Mouse (Mus musculus) heart, postnatal 0 days (tissue): ENCODE results near the gene Reln.

Experiments used
- CTCF ChIP-seq: IDR thresholded peaks from 2 replicates; pipeline ENCODE4 v1.5.1; 2016; ENCODE audit warnings: antibody characterized with exemption, control low read depth, low read depth
- EP300 ChIP-seq: IDR thresholded peaks from 2 replicates; pipeline ENCODE4 v1.6.1; 2016; ENCODE audit warnings: antibody characterized with exemption, low read depth

- TF ChIP-seq CTCF (no peak), EP300 (no peak)
Observed at GRCm38 (mm10) chr5:22007304-22008059, 337.0 kb downstream of the Reln start.
